Mouse (Mus musculus): ENCODE results near the gene Smg9. TPM values are rescaled to one million over a fixed set of nuclear protein-coding genes. Genes with fewer than 3 reads are reported as not detected.
A peak's percentile ranks its signal among the peaks of the same experiment; 100 is the strongest.
"Not testable (repeated sequence)": the region's sequence is repeated elsewhere in the genome, so short reads cannot be mapped to it uniquely, and the experiment has no call there.

Gene Smg9
- total RNA-seq, 2 experiments from 2014 or later: 12.8 to 14.9 TPM

DNA sequence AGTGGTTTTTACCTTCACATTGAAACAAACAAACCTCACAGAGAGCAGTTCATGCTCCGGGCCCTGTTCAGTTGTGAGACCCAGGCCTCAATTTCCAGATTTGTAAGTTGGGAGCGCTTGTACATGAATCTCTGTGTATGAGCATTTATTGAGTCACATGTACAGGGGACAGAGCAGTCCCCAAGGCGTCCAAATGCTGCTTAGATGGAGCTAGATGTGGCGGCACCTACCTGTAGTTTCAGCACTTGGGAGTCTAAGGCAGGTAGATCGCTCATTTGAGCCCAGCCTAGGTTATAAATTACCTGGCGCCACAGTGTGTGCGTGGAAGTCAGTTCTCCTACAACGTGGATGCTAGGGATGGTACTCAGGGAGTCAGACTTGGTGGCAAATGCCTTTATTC lies 23.0 kb upstream of the Smg9 start:
- intact Hi-C loops (cut with DNase I): no loop called here
- no peak for DNase-seq

DNA sequence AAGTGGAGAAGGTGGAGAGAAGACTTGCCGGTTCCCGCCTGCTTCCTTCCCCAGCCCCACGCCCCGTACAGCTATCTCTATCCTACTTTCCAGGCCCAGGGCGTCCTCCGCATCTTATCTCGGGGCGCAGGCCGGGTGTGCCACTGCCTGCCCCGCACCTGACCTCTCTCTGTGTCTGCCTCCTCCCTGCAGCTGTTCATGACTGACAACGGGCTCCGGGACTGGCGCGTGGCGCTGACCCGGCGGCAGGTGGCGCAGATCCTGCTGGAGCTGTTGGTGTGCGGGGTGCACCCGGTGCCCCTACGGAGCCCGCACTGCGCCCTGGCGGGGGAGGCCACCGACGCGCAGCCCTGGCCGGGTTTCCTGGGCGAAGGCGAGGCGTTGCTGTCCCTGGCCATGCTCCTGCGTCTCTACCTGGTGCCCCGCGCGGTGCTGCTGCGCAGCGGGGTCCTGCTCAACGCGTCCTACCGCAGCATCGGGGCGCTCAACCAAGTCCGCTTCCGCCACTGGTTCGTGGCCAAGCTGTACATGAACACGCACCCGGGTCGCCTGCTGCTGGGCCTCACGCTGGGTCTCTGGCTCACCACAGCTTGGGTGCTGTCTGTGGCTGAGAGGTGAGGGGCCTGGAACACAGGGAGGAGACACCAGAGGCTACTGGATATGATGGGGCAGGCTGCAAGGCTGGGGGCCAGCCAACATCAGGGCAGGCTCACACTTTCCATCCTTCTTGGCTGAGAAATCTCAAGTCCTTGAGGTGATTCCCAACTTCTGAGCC lies 22.1 kb upstream of the Smg9 start:
- intact Hi-C loops (cut with DNase I): no loop called here
- DNase-seq: peak; percentile 44 to 51

DNA sequence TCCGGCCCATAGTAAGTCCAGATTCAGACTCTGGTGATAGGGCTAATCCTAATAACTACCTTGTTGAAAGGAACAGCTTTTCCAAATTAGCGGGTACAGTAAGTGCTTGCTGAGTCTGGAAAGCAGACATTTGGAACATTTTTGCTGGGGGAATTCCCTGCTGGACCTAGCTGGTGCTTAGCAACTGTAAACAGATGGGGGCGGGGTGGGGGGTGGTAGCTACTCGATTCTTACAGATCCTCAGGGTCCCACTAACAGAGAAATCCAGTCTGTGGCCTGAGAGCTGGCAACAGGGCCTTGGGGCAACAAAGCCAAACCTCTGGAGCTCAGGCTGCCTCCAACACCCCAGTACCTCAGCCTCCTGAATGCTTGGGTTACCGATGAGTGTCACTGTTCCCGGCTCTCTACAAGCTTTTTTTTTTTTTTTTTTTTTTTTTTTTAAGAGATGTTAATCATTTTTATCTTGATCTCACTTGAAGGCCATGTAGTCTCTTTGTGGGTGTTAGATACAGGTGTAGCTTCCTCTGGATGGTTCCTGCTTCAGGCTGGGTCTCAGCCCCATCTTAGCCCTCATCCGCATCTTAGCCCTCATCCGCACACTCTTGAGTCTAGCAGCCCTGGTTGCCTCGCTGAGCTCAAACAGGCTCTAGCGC lies 21.2 kb upstream of the Smg9 start:
- intact Hi-C loops (cut with DNase I): no loop called here

DNA sequence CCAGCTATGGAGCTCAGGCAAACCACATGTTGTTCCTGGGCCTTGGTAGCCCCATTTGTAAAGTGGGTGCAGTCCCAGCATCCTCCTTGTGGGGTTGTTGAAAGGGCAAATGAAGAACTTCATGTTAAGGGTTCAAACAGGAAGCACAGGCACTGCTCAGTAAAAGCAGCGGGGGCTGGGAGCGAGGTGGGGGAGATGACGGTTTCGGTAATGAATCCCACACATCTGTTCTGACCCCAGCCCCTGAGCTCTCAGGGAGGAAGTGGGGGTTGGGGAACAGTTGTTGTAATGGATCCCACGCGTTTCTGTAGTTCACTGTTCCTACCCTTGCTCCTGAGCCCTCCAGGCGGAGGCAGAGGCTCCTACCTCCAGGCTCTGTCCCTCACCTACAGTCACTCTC lies 19.5 kb upstream of the Smg9 start:
- intact Hi-C loops (cut with DNase I): loop anchor here (10.0 kb wide), 1 partner anchor 415 kb away; no protein-coding TSS in a partner anchor
- no peak for DNase-seq

More for the DNA sequence above, 21.2 kb upstream of the Smg9 start:
- no peak for DNase-seq

DNA sequence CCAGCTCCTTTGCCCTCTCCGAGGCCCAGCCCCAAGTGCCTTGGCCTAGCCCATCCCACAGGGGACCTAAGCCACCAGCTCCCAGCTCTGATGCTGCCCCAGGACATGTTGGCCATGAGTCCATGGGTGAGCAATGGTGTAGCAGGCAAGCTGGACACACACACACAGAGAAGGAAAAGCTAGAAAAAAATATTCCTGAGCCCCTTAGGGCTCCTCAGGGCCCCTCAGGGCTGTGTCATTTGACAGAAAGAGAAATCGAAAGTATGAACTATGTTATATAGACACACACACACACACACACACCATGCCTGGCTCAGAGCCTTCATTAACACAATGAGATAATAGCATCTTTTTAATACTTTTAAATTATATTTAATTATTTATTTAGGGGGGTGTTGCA lies 19.0 kb upstream of the Smg9 start:
- no peak for DNase-seq
- intact Hi-C loops (cut with DNase I): loop anchor here (10.0 kb wide), 1 partner anchor 416 kb away; no protein-coding TSS in a partner anchor

DNA sequence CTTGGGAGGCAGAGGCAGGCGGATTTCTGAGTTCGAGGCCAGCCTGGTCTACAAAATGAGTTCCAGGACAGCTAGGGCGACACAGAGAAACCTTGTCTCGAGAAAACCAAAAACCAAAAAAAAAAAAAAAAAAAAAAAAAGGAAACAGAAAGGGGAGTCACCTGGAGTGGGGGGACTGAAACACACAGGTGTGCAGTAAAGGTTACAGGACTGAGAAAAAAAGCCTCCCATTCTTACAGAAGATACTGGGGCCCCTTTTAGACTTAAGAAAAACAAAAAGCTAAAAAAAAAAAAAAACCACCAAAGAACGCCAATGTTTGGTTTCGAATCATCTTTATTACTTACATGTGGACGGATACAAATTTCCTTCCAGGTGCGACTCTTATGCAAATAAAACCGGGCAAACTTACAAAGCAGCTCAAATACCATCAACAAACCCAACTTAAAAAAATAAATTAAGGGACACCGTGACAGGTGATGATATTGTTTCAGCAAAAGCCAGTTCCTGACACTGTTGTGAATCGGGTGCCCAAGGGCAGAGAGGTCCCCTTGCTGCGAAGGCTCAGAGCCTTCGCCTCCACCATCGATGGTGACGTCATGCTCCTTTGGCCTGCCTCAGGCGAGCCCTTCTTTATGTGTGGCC lies 16.6 kb upstream of the Smg9 start:
- intact Hi-C loops (cut with DNase I): loop anchor here (10.0 kb wide), 1 partner anchor 418 kb away; no protein-coding TSS in a partner anchor
- DNase-seq: no peak

DNA sequence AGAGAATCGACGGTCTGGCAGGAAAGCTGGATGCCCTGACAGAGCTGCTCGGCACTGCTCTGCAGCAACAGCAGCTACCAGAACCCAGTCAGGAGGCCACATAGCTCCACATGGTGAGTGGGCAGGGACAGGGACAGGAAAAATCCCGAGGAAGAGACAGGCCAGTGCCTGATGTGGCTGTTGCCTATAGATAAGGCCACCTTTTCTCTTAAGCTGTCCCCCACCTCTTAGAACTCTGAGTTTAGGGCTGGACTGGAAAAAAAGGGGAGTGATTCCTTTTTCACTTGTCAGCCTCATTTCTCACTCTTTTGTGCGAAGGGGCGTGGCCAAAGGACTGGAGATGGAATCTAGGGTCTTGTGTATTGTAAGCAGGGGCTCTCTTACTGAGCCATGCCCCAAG lies 15.3 kb upstream of the Smg9 start:
- DNase-seq: no peak
- intact Hi-C loops (cut with DNase I): loop anchor here (2.0 to 10.0 kb wide), 2 partner anchors 47 to 419 kb away; no protein-coding TSS in a partner anchor

DNA sequence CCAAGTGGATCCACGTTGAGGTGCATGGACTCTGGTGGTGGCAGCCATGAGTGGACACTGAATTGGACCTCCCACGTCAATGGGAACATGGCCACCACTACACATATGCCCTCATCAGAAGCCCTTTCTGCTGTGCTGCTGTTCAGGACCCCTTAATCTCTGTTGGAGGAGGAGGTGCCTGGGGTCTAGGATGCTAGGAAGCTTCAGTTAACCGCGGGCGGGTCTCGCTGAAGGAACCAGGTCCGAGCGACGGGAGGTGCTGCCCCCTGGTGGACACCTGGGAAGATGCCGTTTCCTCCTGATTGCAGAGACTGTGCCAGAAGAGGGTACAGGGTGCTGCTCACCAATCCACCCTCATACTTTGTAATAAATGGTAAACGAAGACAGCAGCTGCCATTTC lies 14.6 kb upstream of the Smg9 start:
- intact Hi-C loops (cut with DNase I): loop anchor here (1.0 to 10.0 kb wide), 3 partner anchors 21 to 420 kb away; no protein-coding TSS in a partner anchor
- peak; percentile 60 to 80 for DNase-seq

DNA sequence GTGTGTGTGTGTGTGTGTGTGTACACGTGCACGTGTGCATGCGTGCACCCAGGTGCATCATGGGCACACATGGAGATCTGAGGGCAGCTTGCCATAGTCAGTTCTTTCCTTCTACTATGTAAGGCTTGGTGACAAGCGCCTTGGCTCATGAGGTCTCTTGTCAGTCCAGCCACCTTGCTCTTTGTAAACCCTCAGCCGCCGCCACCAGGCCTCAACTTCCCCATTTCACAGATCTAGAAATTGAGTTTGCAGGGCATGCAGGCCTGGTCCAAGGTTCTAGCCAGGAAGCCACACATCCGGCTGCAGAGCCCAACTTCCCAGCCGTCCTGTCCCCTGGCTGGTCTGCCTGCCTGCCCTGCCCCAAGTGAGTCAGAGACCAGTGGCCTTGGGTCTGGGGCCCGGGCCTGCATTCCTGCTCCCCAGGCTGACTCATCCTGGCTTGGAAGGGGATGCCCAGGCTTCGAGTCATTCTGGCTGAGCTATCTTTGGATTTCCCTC lies 12.3 kb upstream of the Smg9 start:
- peak; percentile 33 to 37 for DNase-seq
- intact Hi-C loops (cut with DNase I): loop anchor here (10.0 kb wide), 1 partner anchor 422 kb away; no protein-coding TSS in a partner anchor

DNA sequence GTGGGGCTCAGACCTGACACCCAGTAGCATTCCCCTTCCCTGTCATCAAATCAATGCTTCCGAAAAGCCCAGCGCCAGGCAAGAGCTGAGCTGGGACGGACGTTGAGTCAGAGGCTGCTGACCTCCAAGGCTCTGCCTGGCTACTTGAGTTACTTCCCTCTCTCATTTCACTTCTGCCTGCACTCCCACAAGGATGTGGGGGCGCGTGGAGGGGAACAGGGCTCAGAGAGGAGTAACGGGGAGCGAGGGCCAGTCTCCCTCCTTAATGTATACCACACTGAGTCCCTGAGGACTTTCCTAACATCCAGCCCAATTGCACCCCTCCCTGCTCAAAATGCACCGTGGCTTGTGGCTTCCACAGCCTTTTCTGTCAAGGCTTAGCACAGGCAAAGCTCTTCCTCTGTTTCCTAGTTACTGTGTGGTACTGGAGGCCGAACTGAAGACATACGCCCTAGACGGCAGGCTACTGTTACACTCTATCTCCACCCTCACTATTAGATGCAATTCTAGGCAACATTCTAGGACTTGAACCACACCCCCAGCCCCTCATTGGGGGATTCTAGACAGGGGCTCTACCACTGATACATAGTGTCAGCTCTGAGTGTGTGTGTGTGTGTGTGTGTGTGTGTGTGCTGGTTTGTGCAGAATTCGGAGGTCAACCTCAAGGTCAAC lies 9.8 kb upstream of the Smg9 start:
- intact Hi-C loops (cut with DNase I): loop anchor here (10.0 kb wide), 2 partner anchors 255 to 425 kb away; partner anchors contain the start of gene Zfp235
- no peak for DNase-seq

DNA sequence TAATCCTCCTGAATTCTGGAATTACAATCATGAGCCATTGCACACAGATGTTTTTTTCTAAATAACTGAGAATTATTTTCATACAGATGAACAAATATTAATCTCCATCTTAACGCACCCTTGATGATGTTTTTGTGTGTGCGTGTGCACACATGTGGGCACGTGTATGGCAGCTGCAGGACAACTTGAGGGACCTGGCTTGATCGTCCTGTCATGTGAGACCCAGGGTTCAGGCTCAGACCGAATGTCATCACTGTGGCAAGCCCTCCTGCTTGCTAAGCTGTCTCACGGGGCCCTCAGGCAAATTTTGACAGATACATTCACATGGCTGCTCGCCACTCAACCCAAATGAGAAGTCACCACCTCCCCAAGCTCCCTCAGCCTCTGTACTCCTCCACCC lies 8.9 kb upstream of the Smg9 start:
- intact Hi-C loops (cut with DNase I): loop anchor here (10.0 kb wide), 1 partner anchor 256 kb away; the partner anchor contains the start of gene Zfp235
- DNase-seq: no peak

DNA sequence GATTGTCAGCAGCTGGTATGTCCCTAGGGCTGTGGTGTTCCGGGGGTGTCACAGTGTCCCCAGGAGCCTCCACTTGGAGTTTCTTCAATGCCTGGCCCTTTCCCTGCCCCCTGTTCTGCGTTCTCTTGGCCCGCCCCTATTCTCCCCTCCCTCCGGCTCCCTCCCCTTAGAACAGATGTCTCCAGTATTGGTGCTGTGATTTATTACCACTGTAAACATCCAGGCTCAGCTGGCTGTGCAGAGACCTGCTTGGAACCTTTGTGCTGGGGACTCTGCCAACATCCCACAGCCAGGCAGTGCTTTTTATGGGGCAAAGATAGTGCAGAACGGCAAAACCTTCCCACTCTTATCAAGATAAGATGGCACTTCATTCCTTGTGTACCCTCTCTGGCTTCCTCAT lies 8.3 kb upstream of the Smg9 start:
- no peak for DNase-seq
- intact Hi-C loops (cut with DNase I): loop anchor here (10.0 kb wide), 1 partner anchor 256 kb away; the partner anchor contains the start of gene Zfp235

DNA sequence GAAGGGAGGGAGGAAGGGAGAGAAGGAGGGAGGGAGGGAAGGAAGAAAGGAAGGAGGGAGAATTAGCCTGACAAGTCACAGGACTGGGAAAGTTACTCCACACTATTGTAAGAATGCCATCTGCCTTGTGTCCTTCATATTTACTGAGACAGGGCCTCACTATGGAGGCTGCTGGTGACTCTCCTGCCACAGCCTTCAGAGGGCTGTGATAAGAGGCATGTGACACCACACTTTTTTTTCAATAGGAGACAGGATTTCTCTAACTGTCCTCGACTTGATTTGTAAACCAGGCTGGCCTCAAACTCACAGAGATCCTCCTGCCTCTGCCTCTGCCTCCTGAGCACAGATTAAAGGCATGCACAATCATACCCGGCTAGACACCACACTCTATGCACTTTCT lies 7.7 kb upstream of the Smg9 start:
- intact Hi-C loops (cut with DNase I): loop anchor here (10.0 kb wide), 1 partner anchor 257 kb away; the partner anchor contains the start of gene Zfp235
- DNase-seq: no peak

DNA sequence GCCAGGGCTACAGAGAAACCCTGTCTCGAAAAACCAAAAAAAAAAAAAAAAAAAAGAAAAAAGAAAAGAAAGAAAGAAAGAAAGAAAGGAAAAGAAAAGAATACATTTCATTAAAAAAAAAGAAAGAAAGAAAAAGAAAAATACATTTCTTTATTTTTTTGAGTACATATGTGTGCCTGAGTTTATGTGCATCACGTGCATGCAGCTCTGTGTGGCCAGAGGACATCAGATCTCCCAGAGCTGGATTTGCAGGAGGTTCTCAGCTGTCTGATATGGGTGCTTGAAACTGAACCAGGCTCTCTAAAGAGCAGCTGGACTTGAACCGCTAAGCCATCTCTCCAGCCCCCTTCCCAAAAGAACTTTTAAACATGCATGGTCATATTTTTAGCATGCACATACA lies 5.4 kb upstream of the Smg9 start:
- DNase-seq: no peak
- intact Hi-C loops (cut with DNase I): loop anchor here (10.0 kb wide), 1 partner anchor 259 kb away; the partner anchor contains the start of gene Zfp235

DNA sequence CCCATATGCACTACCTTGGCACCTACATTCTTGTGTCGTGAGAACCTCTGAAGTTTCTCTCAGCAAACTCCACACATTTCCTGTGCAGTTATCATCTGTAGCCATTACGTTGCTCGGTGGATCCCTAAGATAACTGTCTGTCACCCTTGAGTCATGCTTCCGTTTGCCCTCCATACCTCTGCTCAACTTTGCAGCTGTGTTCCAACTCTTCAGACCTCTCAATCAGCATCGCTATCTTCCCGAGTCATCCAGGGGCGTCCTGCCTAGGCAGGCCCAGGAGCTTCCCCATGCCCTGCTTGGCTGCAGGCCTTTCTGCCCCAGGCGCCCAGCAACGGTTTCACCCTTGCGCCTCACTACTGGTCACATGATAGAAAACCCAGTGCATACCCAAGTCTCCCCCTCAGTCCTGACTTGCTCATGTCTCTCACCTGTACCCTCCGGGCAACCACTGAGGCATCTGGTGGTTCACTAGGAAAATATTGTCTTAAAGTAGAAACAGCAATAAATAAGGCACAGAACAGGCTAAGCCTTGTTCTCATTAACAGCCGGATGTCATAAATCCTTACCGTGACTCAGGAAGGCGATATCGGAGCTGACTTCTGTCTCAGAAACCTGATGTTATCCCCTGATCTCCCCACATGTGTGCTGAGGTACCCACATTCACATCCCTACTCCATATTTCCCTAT lies 4.8 kb upstream of the Smg9 start:
- intact Hi-C loops (cut with DNase I): loop anchor here (10.0 kb wide), 1 partner anchor 260 kb away; the partner anchor contains the start of gene Zfp235
- no peak for DNase-seq

DNA sequence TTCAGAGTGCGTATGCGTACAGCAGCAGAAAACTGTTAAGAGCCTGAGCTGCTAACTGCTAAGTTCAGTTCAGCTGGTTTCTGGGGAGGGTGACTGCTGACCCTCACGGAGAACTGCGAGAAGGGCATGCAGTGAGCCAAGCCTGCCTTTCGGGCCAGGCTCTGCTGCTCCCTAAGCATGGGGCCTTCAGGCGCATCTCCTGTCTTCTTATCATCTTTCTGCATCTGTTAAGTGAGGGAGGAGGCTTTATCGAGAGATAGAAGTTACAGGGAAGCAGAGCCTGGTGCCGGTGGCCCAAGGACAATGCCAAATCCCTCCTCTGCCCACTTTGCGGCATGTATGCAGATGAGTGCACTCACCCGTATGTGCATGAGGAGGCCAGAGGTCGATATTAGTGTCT lies 2.6 kb upstream of the Smg9 start:
- no peak for DNase-seq
- intact Hi-C loops (cut with DNase I): loop anchor here (10.0 kb wide), 1 partner anchor 262 kb away; the partner anchor contains the start of gene Zfp235

DNA sequence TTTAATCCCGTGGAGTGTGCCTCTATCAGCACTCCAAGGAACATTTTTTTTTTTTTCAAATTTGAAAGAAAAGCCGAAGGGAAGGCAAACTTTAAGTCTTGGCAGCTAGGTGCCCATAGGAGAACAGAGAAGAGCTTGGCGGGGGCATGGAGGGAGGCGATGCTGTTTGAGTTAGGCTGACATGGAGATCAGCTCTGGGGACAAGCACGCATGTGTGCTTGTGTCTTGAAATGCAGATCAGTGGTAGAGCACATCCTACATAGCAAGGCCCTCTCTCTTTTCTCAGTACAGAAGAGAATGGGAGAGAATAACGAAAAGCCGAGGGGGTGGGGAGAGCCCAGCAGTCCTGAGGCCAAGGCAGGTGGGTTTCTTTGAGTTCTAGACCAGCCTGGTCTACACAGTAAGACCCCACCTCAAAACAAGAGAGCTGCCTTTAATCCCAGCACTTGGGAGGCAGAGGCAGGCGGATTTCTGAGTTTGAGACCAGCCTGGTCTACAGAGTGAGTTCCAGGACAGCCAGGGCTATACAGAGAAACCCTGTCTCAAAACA lies 980 bp upstream of the Smg9 start:
- DNase-seq: no peak
- intact Hi-C loops (cut with DNase I): loop anchor here (10.0 kb wide), 1 partner anchor 264 kb away; the partner anchor contains the start of gene Zfp235

DNA sequence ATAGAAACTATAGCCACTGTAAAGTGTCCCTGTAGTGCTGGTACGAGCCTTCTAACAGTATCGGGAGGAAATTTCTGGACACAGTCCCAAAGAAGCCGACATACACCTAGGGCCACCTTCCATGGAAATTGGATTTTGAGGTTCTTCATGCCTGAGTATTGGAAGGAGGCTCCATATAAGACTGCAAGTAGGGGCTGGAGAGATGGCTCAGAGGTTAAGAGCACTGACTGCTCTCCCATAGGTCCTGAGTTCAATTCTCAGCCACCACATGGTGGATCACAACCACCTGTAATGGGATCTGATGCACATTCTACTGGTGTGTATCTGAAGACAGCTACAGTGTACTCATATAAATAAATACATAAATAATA lies 648 bp downstream of the Smg9 start:
- intact Hi-C loops (cut with DNase I): no loop called here
- DNase-seq: no peak

DNA sequence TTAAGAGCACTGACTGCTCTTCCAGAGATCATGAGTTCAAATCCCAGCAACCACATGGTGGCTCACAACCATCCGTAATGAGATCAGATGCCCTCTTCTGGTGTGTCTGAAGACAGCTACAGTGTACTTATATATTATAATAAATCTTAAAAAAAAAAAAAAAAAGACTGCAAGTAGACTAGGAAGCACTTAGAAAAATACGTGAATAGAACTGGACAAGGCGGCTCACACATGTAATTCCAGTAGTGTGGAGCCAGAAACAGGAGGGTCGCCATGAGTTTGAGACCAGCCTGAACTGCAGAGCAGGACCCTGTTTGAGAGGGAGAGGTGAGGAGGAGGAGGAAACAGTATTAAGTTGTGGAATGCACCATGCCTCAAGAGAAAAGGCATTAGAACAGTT lies 1.1 kb downstream of the Smg9 start:
- DNase-seq; intact Hi-C loops (cut with DNase I): not testable (repeated sequence)

Data from heart, postnatal 10 days (tissue).